Mouse (Mus musculus): ENCODE measurements around the gene Cacna2d3. TPM values are rescaled to one million over a fixed set of nuclear protein-coding genes. Genes with fewer than 3 reads are reported as not detected.

The Cacna2d3 gene
- total and polyA plus RNA-seq, 2 experiments from 2014 or later: 24.0 to 32.8 TPM

DNA sequence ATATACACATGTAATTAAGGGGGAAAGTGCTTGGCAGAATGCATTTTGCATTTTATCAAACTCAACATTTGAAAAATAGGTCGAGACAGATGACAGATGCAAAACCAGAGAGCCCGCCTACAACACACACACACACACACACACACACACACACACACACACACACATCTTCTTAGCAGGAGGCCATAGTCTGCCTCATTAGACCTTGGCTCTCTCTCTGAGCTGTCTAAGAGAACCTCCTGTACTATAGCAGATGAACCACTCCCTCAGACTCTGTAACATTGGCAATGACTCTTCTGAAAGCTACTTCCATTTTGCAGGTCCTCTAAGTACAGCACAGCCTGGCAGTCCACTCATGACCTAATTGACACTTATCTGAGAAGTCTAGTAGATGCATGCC is 330.2 kb downstream of the Cacna2d3 start:
- DNase-seq (ENCODE audit: low spot score) (no peak), ATAC-seq (ENCODE audit: low FRiP score) (no peak)
- 97% methylated on average over 2 of the region's 2 CpGs for WGBS
- Histone ChIP-seq H3K4me2 (ENCODE audit: low read depth, low read length, poor library complexity, severe bottlenecking) (no peak overlapping the region), H3K9ac (replicated peaks; ENCODE audit: low read length, poor library complexity, severe bottlenecking) (no peak overlapping the region), H3K9me3 (ENCODE audit: low read length) (no peaks in the 10 kb centered on the region), H3K36me3 (ENCODE audit: insufficient read depth, low read length) (no peaks in the 10 kb centered on the region), H3K27ac (ENCODE audit: low read depth, low read length) (no peak overlapping the region), H3K4me1 (ENCODE audit: insufficient read depth, low read length) (0 out of 2 replicates have a peak, but pooled peaks cover 2% of the 10 kb centered on the region), H3K4me3 (ENCODE audit: low read depth, low read length) (no peak overlapping the region), H3K27me3 (ENCODE audit: insufficient read depth, low read length) (no peaks in the 10 kb centered on the region; the same call in 1 of the 2 replicates)
- TF ChIP-seq CTCF (IDR thresholded peaks at IDR 0.05): no peak

DNA sequence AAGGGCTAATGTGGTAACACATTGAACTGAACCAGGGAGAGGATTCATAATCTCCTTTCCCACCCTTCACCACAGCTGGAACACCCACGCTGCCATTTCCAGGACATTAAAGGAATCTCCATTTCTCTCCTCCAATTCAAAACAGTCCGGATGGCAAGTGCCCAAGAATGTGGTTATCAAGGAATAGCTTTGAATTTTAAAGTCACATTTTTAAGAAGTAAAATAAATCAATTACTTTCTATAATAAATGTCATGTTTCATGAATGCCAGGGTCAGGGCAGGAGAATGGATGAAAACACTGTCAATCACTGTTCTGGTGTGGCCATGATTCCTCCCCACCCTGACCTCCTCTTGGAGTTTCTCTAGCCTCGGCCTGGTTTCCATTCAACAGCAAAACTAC is 333.9 kb downstream of the Cacna2d3 start:
- H3K4me3 ChIP-seq (ENCODE audit: low read depth, low read length): no peak overlapping the region
- H3K27ac ChIP-seq (ENCODE audit: low read depth, low read length): no peak overlapping the region
- no peaks in the 10 kb centered on the region; the same call in 1 of the 2 replicates for H3K27me3 ChIP-seq (ENCODE audit: insufficient read depth, low read length)
- no peak overlapping the region for H3K9ac ChIP-seq (replicated peaks; ENCODE audit: low read length, poor library complexity, severe bottlenecking)
- ATAC-seq (ENCODE audit: low FRiP score) (no peak), DNase-seq (ENCODE audit: low spot score) (no peak)
- 83% methylated on average over 3 of the region's 3 CpGs for WGBS
- no peaks in the 10 kb centered on the region for H3K9me3 ChIP-seq (ENCODE audit: low read length)
- no peaks in the 10 kb centered on the region for H3K36me3 ChIP-seq (ENCODE audit: insufficient read depth, low read length)
- TF ChIP-seq CTCF (IDR thresholded peaks at IDR 0.05): no peak
- no peaks in the 10 kb centered on the region for H3K4me1 ChIP-seq (ENCODE audit: insufficient read depth, low read length)
- no peak overlapping the region for H3K4me2 ChIP-seq (ENCODE audit: low read depth, low read length, poor library complexity, severe bottlenecking)

DNA sequence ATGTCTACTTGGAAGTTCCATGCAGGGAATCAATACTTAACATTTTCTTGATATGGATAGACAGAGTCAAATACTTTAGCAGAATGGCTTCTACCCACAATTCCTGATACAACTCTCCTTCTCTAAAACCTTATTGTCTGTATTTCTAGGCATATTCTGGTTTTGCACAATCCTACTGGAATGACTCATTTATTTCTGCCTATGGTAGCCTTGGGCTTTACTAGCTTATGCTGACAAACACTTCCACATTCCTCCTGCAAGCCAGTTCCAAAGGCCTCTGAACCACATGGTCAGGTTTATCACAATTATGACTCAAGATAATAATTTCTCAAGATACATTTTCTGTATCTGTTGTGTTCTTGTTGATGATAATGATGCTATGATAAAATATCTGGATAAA is 336.2 kb downstream of the Cacna2d3 start:
- H3K4me1 ChIP-seq (ENCODE audit: insufficient read depth, low read length): no peaks in the 10 kb centered on the region
- no peak overlapping the region for H3K4me2 ChIP-seq (ENCODE audit: low read depth, low read length, poor library complexity, severe bottlenecking)
- H3K4me3 ChIP-seq (ENCODE audit: low read depth, low read length): no peak overlapping the region
- H3K27ac ChIP-seq (ENCODE audit: low read depth, low read length): no peak overlapping the region
- H3K36me3 ChIP-seq (ENCODE audit: insufficient read depth, low read length): no peaks in the 10 kb centered on the region
- H3K9me3 ChIP-seq (ENCODE audit: low read length): no peaks in the 10 kb centered on the region
- H3K9ac ChIP-seq (replicated peaks; ENCODE audit: low read length, poor library complexity, severe bottlenecking): no peak overlapping the region
- TF ChIP-seq CTCF (IDR thresholded peaks at IDR 0.05): no peak
- H3K27me3 ChIP-seq (ENCODE audit: insufficient read depth, low read length): no peaks in the 10 kb centered on the region; the same call in 1 of the 2 replicates
- ATAC-seq (ENCODE audit: low FRiP score) (no peak), DNase-seq (ENCODE audit: low spot score) (no peak)

DNA sequence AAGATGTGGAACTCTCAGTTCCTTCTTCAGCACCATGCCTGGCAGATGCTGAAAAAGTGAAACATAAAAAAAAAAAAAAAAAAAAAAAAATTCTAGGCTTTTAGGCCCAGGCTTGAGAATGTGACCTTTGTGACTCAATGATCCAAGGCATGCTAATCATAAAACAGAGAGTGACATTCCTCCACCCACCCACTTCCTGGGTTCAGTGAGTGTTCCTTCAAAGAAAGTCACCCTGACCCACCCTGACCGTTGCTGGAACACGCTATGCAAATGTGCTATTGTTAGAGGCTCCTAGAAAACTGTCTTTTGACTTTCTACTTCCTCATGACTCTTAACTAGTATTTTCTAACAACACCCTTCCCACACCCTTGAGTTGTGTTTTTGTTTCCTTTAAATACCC is 338.9 kb downstream of the Cacna2d3 start:
- Histone ChIP-seq H3K9me3 (ENCODE audit: low read length) (no peaks in the 10 kb centered on the region), H3K4me3 (ENCODE audit: low read depth, low read length) (no peak overlapping the region), H3K4me1 (ENCODE audit: insufficient read depth, low read length) (no peaks in the 10 kb centered on the region), H3K27ac (ENCODE audit: low read depth, low read length) (no peak overlapping the region), H3K27me3 (ENCODE audit: insufficient read depth, low read length) (no peaks in the 10 kb centered on the region; the same call in 1 of the 2 replicates), H3K4me2 (ENCODE audit: low read depth, low read length, poor library complexity, severe bottlenecking) (no peak overlapping the region), H3K36me3 (ENCODE audit: insufficient read depth, low read length) (no peaks in the 10 kb centered on the region), H3K9ac (replicated peaks; ENCODE audit: low read length, poor library complexity, severe bottlenecking) (no peak overlapping the region)
- ATAC-seq (ENCODE audit: low FRiP score): no peak
- TF ChIP-seq CTCF (IDR thresholded peaks at IDR 0.05): no peak
- 87% methylated on average over 2 of the region's 2 CpGs for WGBS
- no peak for DNase-seq (ENCODE audit: low spot score)

DNA sequence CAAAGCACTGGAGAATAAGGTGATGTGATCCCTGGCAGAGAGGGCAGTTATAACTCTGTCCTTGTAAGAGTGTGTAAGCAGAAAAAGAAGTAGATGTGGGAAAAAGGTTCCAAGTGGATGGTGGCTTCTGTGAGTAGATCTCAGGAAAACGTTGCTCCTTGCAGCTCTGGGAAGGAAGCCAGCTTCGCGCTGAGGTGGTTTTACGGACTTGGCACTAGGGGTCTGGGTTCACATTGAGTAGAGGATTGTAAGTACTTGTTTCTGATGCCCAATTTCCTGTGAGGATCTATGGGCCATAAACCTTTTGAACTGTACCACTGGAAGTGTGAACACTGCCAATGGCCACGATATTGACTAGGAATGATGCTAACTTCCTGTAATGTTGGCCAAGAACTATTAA is 354.8 kb downstream of the Cacna2d3 start:
- no peak for DNase-seq (ENCODE audit: low spot score)
- no peaks in the 10 kb centered on the region for H3K4me1 ChIP-seq (ENCODE audit: insufficient read depth, low read length)
- TF ChIP-seq CTCF (IDR thresholded peaks at IDR 0.05): no peak
- no peaks in the 10 kb centered on the region for H3K27me3 ChIP-seq (ENCODE audit: insufficient read depth, low read length)
- no peak overlapping the region for H3K27ac ChIP-seq (ENCODE audit: low read depth, low read length)
- no peak overlapping the region for H3K4me2 ChIP-seq (ENCODE audit: low read depth, low read length, poor library complexity, severe bottlenecking)
- no peak overlapping the region for H3K9ac ChIP-seq (replicated peaks; ENCODE audit: low read length, poor library complexity, severe bottlenecking)
- no peak overlapping the region for H3K4me3 ChIP-seq (ENCODE audit: low read depth, low read length)
- H3K9me3 ChIP-seq (ENCODE audit: low read length): no peaks in the 10 kb centered on the region
- H3K36me3 ChIP-seq (ENCODE audit: insufficient read depth, low read length): no peaks in the 10 kb centered on the region
- 86% methylated on average over 5 of the region's 5 CpGs for WGBS
- no peak for ATAC-seq (ENCODE audit: low FRiP score)

DNA sequence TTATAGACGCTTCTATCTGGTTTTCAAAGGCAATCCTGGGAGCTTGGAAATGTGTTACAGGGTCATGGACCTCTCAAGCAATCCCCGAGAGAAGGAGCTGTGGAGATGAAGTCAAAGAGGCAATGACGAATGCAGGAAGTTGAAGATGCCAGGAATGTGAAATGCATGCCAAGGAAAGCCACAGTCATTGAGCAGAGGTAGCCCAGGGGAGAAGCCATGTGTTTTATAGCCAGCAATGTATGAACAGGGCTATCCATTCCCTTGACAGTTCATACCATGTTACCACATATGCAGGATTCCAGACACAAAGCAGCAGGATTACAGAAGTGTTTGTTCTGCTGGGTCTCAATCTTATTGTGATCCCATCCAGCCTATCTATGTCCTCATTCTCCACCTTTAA is 359.2 kb downstream of the Cacna2d3 start:
- no peak for TF ChIP-seq CTCF (IDR thresholded peaks at IDR 0.05)
- no peaks in the 10 kb centered on the region for H3K4me1 ChIP-seq (ENCODE audit: insufficient read depth, low read length)
- H3K36me3 ChIP-seq (ENCODE audit: insufficient read depth, low read length): no peaks in the 10 kb centered on the region
- H3K27ac ChIP-seq (ENCODE audit: low read depth, low read length): no peak overlapping the region
- ATAC-seq (ENCODE audit: low FRiP score) (no peak), DNase-seq (ENCODE audit: low spot score) (no peak)
- H3K9ac ChIP-seq (replicated peaks; ENCODE audit: low read length, poor library complexity, severe bottlenecking): no peak overlapping the region
- H3K4me3 ChIP-seq (ENCODE audit: low read depth, low read length): no peak overlapping the region
- no peaks in the 10 kb centered on the region for H3K27me3 ChIP-seq (ENCODE audit: insufficient read depth, low read length)
- no peak overlapping the region for H3K4me2 ChIP-seq (ENCODE audit: low read depth, low read length, poor library complexity, severe bottlenecking)
- 67% methylated on average over 3 of the region's 3 CpGs for WGBS
- H3K9me3 ChIP-seq (ENCODE audit: low read length): no peaks in the 10 kb centered on the region

Data from midbrain, postnatal 0 days (tissue).